Mouse (Mus musculus): ENCODE measurements around the gene Gmnn. TPM values are rescaled to one million over a fixed set of nuclear protein-coding genes. Genes with fewer than 3 reads are reported as not detected.

Gene Gmnn
- polyA plus RNA-seq, 1 experiment: 2.4 TPM

GRCm38 (mm10) chr13:24761083-24761402, 680 bp downstream of the Gmnn start:
- TF ChIP-seq CTCF (IDR thresholded peaks at IDR 0.05; ENCODE audit: extremely low read depth, insufficient read length, insufficient replicate concordance, low read depth, low read length): no peak
- H3K27ac ChIP-seq (ENCODE audit: insufficient read depth, low read depth, low read length): peak overlapping the region; percentile 44
- 2% methylated on average over 10 of the region's 10 CpGs for WGBS

DNA sequence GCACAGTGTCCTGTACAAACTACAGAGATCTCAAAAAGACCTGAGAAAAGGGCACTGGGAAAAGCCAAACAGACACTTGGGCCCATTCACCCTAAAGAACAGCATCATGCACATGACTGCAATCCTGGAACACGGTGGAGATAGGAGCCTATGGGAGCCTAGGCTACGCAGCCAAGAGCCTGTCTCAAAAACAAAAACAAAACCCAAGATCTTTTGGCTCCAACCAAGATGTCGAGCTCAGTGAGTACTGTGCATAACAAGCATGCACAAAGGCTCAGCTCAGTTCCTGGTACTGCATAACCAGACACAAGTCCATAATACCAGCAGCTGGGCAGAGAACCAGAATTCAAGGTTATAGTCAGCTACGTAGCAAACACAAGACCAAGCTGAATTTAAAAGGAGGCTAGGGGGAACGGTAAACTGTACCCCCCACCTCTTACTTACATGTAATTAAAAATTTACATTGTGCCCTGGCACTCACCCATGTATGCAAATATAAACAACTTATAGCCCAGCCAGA, 1.3 kb downstream of the Gmnn start:
- H3K4me3 ChIP-seq (ENCODE audit: low read depth, low read length): no peak overlapping the region
- TF ChIP-seq CTCF (IDR thresholded peaks at IDR 0.05; ENCODE audit: extremely low read depth, insufficient read length, insufficient replicate concordance, low read depth, low read length) (no peak), POLR2A (IDR thresholded peaks at IDR 0.05; ENCODE audit: low read depth, low read length) (no peak)
- H3K36me3 ChIP-seq (ENCODE audit: control insufficient read depth, insufficient read depth, low read length): peaks cover 24% of the 10 kb centered on the region
- no peak overlapping the region for H3K27ac ChIP-seq (ENCODE audit: insufficient read depth, low read depth, low read length)
- peaks cover 3% of the 10 kb centered on the region; the same call in 1 of the 2 replicates for H3K4me1 ChIP-seq (ENCODE audit: control insufficient read depth, insufficient read depth, insufficient read length, low read length)
- 24% methylated on average over 5 of the region's 5 CpGs for WGBS
- no peaks in the 10 kb centered on the region for H3K27me3 ChIP-seq (ENCODE audit: control insufficient read depth, insufficient read depth, low read length)

More at GRCm38 (mm10) chr13:24761083-24761402, 680 bp downstream of the Gmnn start:
- Histone ChIP-seq H3K36me3 (ENCODE audit: control insufficient read depth, insufficient read depth, low read length) (peaks cover 18% of the 10 kb centered on the region), H3K4me1 (ENCODE audit: control insufficient read depth, insufficient read depth, insufficient read length, low read length) (peaks cover 3% of the 10 kb centered on the region; the same call in 1 of the 2 replicates), H3K27me3 (ENCODE audit: control insufficient read depth, insufficient read depth, low read length) (no peaks in the 10 kb centered on the region), H3K4me3 (ENCODE audit: low read depth, low read length) (peak overlapping the region; percentile 88)

DNA sequence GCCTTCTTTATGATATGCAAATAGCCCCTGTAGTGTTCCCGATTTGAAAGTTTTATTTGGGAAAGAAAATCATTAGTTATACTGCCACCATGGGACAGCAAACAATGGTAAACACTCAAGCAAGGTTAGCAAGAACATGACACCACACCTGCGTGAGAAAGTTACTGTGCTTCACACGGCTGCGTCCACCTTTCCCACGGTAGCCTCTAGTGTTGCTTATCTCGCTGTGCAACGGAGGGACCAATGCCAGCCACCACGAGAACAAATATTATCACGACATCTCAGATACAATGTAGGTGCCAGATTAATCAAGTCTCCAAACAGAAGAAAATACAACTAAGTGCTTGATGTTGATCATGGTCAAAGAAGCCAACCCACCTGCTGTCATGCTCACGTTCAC, 2.3 kb downstream of the Gmnn start:
- H3K4me1 ChIP-seq (ENCODE audit: control insufficient read depth, insufficient read depth, insufficient read length, low read length): peaks cover 3% of the 10 kb centered on the region; the same call in 1 of the 2 replicates
- H3K4me3 ChIP-seq (ENCODE audit: low read depth, low read length): no peak overlapping the region
- TF ChIP-seq POLR2A (IDR thresholded peaks at IDR 0.05; ENCODE audit: low read depth, low read length): no peak
- no peak for TF ChIP-seq CTCF (IDR thresholded peaks at IDR 0.05; ENCODE audit: extremely low read depth, insufficient read length, insufficient replicate concordance, low read depth, low read length)
- H3K27ac ChIP-seq (ENCODE audit: insufficient read depth, low read depth, low read length): no peak overlapping the region
- H3K36me3 ChIP-seq (ENCODE audit: control insufficient read depth, insufficient read depth, low read length): peaks cover 31% of the 10 kb centered on the region
- 53% methylated on average over 10 of the region's 10 CpGs for WGBS
- no peaks in the 10 kb centered on the region for H3K27me3 ChIP-seq (ENCODE audit: control insufficient read depth, insufficient read depth, low read length)

- no peak overlapping the region for H3K27ac ChIP-seq (ENCODE audit: insufficient read depth, low read depth, low read length)
- peaks cover 3% of the 10 kb centered on the region; the same call in 1 of the 2 replicates for H3K4me1 ChIP-seq (ENCODE audit: control insufficient read depth, insufficient read depth, insufficient read length, low read length)
- 72% methylated on average over 12 of the region's 12 CpGs for WGBS
- H3K4me3 ChIP-seq (ENCODE audit: low read depth, low read length): no peak overlapping the region
- TF ChIP-seq CTCF (IDR thresholded peaks at IDR 0.05; ENCODE audit: extremely low read depth, insufficient read length, insufficient replicate concordance, low read depth, low read length) (no peak), POLR2A (IDR thresholded peaks at IDR 0.05; ENCODE audit: low read depth, low read length) (no peak)
- peaks cover 38% of the 10 kb centered on the region for H3K36me3 ChIP-seq (ENCODE audit: control insufficient read depth, insufficient read depth, low read length)
- no peaks in the 10 kb centered on the region for H3K27me3 ChIP-seq (ENCODE audit: control insufficient read depth, insufficient read depth, low read length)
Measured at GRCm38 (mm10) chr13:24757820-24758564, 3.7 kb downstream of the Gmnn start.

- Histone ChIP-seq H3K27me3 (ENCODE audit: control insufficient read depth, insufficient read depth, low read length) (no peaks in the 10 kb centered on the region), H3K36me3 (ENCODE audit: control insufficient read depth, insufficient read depth, low read length) (peaks cover 43% of the 10 kb centered on the region), H3K4me1 (ENCODE audit: control insufficient read depth, insufficient read depth, insufficient read length, low read length) (peaks cover 3% of the 10 kb centered on the region; the same call in 1 of the 2 replicates), H3K4me3 (ENCODE audit: low read depth, low read length) (no peak overlapping the region), H3K27ac (ENCODE audit: insufficient read depth, low read depth, low read length) (no peak overlapping the region)
- 94% methylated on average over 3 of the region's 3 CpGs for WGBS
- no peak for TF ChIP-seq CTCF (IDR thresholded peaks at IDR 0.05; ENCODE audit: extremely low read depth, insufficient read length, insufficient replicate concordance, low read depth, low read length)
- TF ChIP-seq POLR2A (IDR thresholded peaks at IDR 0.05; ENCODE audit: low read depth, low read length): no peak
Measured at GRCm38 (mm10) chr13:24756756-24757155, 5.0 kb downstream of the Gmnn start.

DNA sequence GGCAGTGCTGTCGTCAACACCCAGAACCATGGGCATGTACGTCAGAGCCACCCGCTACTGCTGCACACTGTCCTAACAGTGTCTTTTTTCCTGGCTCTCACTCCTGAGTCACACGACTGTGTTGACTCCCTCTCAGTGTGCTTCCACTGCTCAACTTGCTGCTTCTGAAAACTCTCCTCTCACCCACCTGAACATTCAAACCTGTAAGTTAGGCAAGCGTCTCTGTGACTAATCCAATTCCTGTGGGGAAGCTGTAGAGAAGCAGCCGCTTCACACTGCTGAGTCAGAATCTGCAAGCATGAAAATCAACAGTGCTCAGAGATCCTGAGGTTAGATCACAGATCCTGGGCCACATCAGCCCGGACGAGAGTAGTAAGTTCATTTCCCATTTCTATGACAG, 10.3 kb downstream of the Gmnn start:
- Histone ChIP-seq H3K4me3 (ENCODE audit: low read depth, low read length) (no peak overlapping the region), H3K27me3 (ENCODE audit: control insufficient read depth, insufficient read depth, low read length) (no peaks in the 10 kb centered on the region), H3K4me1 (ENCODE audit: control insufficient read depth, insufficient read depth, insufficient read length, low read length) (no peaks in the 10 kb centered on the region), H3K36me3 (ENCODE audit: control insufficient read depth, insufficient read depth, low read length) (peaks cover 42% of the 10 kb centered on the region), H3K27ac (ENCODE audit: insufficient read depth, low read depth, low read length) (no peak overlapping the region)
- no peak for TF ChIP-seq POLR2A (IDR thresholded peaks at IDR 0.05; ENCODE audit: low read depth, low read length)
- TF ChIP-seq CTCF (IDR thresholded peaks at IDR 0.05; ENCODE audit: extremely low read depth, insufficient read length, insufficient replicate concordance, low read depth, low read length): no peak
- 86% methylated on average over 8 of the region's 8 CpGs for WGBS

GRCm38 (mm10) chr13:24750807-24751206, 10.9 kb downstream of the Gmnn start:
- TF ChIP-seq CTCF (IDR thresholded peaks at IDR 0.05; ENCODE audit: extremely low read depth, insufficient read length, insufficient replicate concordance, low read depth, low read length) (no peak), POLR2A (IDR thresholded peaks at IDR 0.05; ENCODE audit: low read depth, low read length) (no peak)

More at GRCm38 (mm10) chr13:24750807-24751206, 10.9 kb downstream of the Gmnn start:
- Histone ChIP-seq H3K4me1 (ENCODE audit: control insufficient read depth, insufficient read depth, insufficient read length, low read length) (no peaks in the 10 kb centered on the region), H3K27me3 (ENCODE audit: control insufficient read depth, insufficient read depth, low read length) (no peaks in the 10 kb centered on the region), H3K4me3 (ENCODE audit: low read depth, low read length) (no peak overlapping the region), H3K36me3 (ENCODE audit: control insufficient read depth, insufficient read depth, low read length) (peaks cover 38% of the 10 kb centered on the region), H3K27ac (ENCODE audit: insufficient read depth, low read depth, low read length) (no peak overlapping the region)
- WGBS: 84% methylated on average over 8 of the region's 8 CpGs
